Mouse (Mus musculus) embryonic fibroblast, embryonic 13.5 days (primary cell): Measurements from ENCODE around the gene Prrg4. TPM values are rescaled to one million over a fixed set of nuclear protein-coding genes. Genes with fewer than 3 reads are reported as not detected.
"Not testable (repeated sequence)": the region's sequence is repeated elsewhere in the genome, so short reads cannot be mapped to it uniquely, and the experiment has no call there.

Source experiments
- H3K27ac ChIP-seq: 2 replicates; pipeline ENCODE4 v1.5.1; 2012; ENCODE audit warnings: low read length, control low read depth, inconsistent platforms; ENCODE audit not compliant: insufficient read depth
- H3K4me1 ChIP-seq: 2 replicates; pipeline ENCODE4 v1.6.1; 2011; ENCODE audit warnings: low read length; ENCODE audit not compliant: control insufficient read depth, insufficient read depth
- H3K4me3 ChIP-seq: 2 replicates; pipeline ENCODE4 v1.5.1; 2011; ENCODE audit warnings: mild to moderate bottlenecking, control low read depth, low read length; ENCODE audit not compliant: insufficient read depth
- CTCF ChIP-seq: IDR thresholded peaks from 2 replicates; pipeline ENCODE4 v1.5.1; 2011; ENCODE audit warnings: mild to moderate bottlenecking, control low read depth, low read length, moderate library complexity, borderline replicate concordance; ENCODE audit not compliant: insufficient read depth
- POLR2A ChIP-seq: IDR thresholded peaks from 2 replicates; pipeline ENCODE4 v1.6.1; 2011; ENCODE audit warnings: low read depth, mild to moderate bottlenecking, control low read depth, low read length, moderate library complexity
- polyA plus RNA-seq: library from polyadenylated mRNA; stranded (reverse); fragments of >200 nt; gene quantifications from 2 replicates; pipeline ENCODE4 v1.2.4, GENCODE M21; 2011; ENCODE audit warnings: low read depth; ENCODE audit not compliant: missing spikeins, insufficient read length

Gene Prrg4
- polyA plus RNA-seq, 1 experiment: 10.2 TPM

GRCm38 (mm10) chr2:104841736-104842135 lies 7.9 kb downstream of the Prrg4 start:
- no peak overlapping the region for H3K27ac ChIP-seq
- no peak overlapping the region for H3K4me3 ChIP-seq
- no peak for TF ChIP-seq POLR2A
- no peak for TF ChIP-seq CTCF
- H3K4me1 ChIP-seq: no peaks in the 10 kb centered on the region

- H3K4me3 ChIP-seq: no peak overlapping the region
- no peaks in the 10 kb centered on the region for H3K4me1 ChIP-seq
- TF ChIP-seq CTCF: no peak
- H3K27ac ChIP-seq: no peak overlapping the region
Measured at GRCm38 (mm10) chr2:104840974-104841373, 8.7 kb downstream of the Prrg4 start.

- H3K4me3 ChIP-seq: no peak overlapping the region
- TF ChIP-seq CTCF (no peak), POLR2A (no peak)
- H3K27ac ChIP-seq: no peak overlapping the region
- H3K4me1 ChIP-seq: no peaks in the 10 kb centered on the region
Measured at GRCm38 (mm10) chr2:104832486-104832885, 17.2 kb downstream of the Prrg4 start.

DNA sequence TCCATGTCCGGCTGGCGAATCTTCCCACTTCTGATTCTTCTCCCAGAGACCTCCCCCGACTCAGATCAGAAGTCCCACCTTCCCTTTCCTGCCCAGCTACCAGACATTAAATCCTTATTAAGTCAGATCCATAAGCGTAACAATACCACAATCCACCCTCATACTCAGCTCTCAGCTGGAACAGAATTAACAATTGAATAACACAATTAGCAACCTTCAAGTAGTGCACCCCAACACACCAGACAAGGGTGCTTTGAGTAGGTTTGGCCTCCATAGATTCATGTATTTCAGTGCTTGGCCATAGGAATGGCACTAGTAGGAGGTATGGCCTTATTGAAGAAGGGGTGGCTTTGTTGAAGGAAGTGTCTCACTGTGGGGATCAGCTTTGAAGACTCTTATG lies 23.5 kb downstream of the Prrg4 start:
- H3K27ac ChIP-seq: no peak overlapping the region
- TF ChIP-seq POLR2A: no peak
- no peak for TF ChIP-seq CTCF
- H3K4me3 ChIP-seq: no peak overlapping the region
- no peaks in the 10 kb centered on the region for H3K4me1 ChIP-seq

- H3K4me1 ChIP-seq, H3K27ac ChIP-seq, H3K4me3 ChIP-seq: not testable (repeated sequence)
Measured at GRCm38 (mm10) chr2:104818763-104819162, 30.9 kb downstream of the Prrg4 start.

GRCm38 (mm10) chr2:104817555-104818330 lies 31.9 kb downstream of the Prrg4 start:
- Histone ChIP-seq H3K4me1 (peaks cover 2% of the 10 kb centered on the region; the same call in 1 of the 2 replicates), H3K27ac (peak overlapping the region; percentile 95), H3K4me3 (peak overlapping the region; percentile 89)
- TF ChIP-seq CTCF: no peak
- TF ChIP-seq POLR2A: no peak

GRCm38 (mm10) chr2:104816866-104817439 lies 32.7 kb downstream of the Prrg4 start:
- Histone ChIP-seq H3K27ac (peak overlapping the region; percentile 95), H3K4me1 (peaks cover 2% of the 10 kb centered on the region; the same call in 1 of the 2 replicates), H3K4me3 (peak overlapping the region; percentile 89)
- TF ChIP-seq CTCF (0 out of 2 replicates have a peak, but pooled peaks have one; percentile 29), POLR2A (peak; percentile 89)

- H3K27ac ChIP-seq: peak within 1 kb of the TSS; percentile 95
- TF ChIP-seq POLR2A (no peak), CTCF (no peak)
- peak within 1 kb of the TSS; percentile 92 for H3K4me3 ChIP-seq
- peaks cover 2% of the 10 kb centered on the region; the same call in 1 of the 2 replicates for H3K4me1 ChIP-seq
Measured at GRCm38 (mm10) chr2:104816371-104816827, 33.3 kb downstream of the Prrg4 start, which contains the start of gene Qser1. Gene Qser1 (minus strand): TSS chr2:104816760.

GRCm38 (mm10) chr2:104815561-104816370 lies 33.9 kb downstream of the Prrg4 start:
- TF ChIP-seq CTCF: no peak
- no peak for TF ChIP-seq POLR2A
- Histone ChIP-seq H3K4me3 (peak overlapping the region; percentile 92), H3K4me1 (peaks cover 2% of the 10 kb centered on the region; the same call in 1 of the 2 replicates), H3K27ac (peak overlapping the region; percentile 71)
